Mouse (Mus musculus): ENCODE data around the gene Syt11.

GRCm38 (mm10) chr3:88736556-88736955 is 38.4 kb downstream of the Syt11 start:
- no peak for TF ChIP-seq CTCF (IDR thresholded peaks at IDR 0.05; ENCODE audit: control insufficient read depth, insufficient read depth, insufficient read length)
- TF ChIP-seq USF1 (IDR thresholded peaks at IDR 0.05; ENCODE audit: low read depth) = no peak
- TF ChIP-seq MYOG (IDR thresholded peaks at IDR 0.05; ENCODE audit: control insufficient read depth, extremely low read depth, insufficient read length) = no peak
- no peak for TF ChIP-seq FOSL1 (IDR thresholded peaks at IDR 0.05; ENCODE audit: insufficient read depth, low read length, poor library complexity, severe bottlenecking)
- no peak for TF ChIP-seq MAX (IDR thresholded peaks at IDR 0.05)
- no peak for TF ChIP-seq CEBPB (IDR thresholded peaks at IDR 0.05; ENCODE audit: low read depth)
- TF ChIP-seq MYOD1 (IDR thresholded peaks at IDR 0.05; ENCODE audit: control insufficient read depth, insufficient read length, low read depth) = no peak
